ENCODE assay signal across 18 mouse cellular contexts in the genomic region with DNA sequence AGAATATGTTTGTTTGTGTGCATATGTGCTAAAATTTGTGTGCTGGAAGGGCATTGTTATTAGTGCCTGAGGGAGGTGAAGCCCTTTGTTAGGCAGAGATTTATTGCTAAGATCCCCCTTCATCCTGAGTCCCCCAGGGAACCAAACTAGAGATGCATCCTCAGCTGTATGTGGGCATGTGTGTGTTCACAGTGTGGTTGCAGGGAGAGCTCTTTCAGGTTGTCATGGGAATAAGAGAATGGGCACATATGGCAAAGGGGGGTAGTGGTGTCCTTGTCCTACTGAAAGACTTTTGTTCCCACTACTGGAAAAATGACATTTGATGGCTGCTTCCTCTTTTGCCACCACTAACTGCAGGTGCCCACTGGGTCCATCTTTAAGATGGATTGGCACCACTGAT.
DNase-seq lines count a peak whose midpoint lies in the region; ATAC-seq lines count a peak whose summit lies in the region.
"Had no signal": no experiment of that assay in that cellular context is flagged by ENCODE, and none has a peak within 500 bp of the region (broad histone marks: within the 10 kb centered on the region; RNA-seq: fewer than 3 reads in every experiment).

No protein-coding gene starts in this region.

- DNase-seq in frontal cortex, adult 2 months (ENCODE audit: extremely low spot score in 1 of 2, low spot score in 1 of 2): no peak
- peak; percentile 36 for DNase-seq in layer of hippocampus, adult 9-10 months (ENCODE audit: low spot score)
- no peak for DNase-seq in layer of hippocampus, adult 11-12 months (ENCODE audit: low spot score)
- peak; percentile 32 for DNase-seq in brain, adult 2 months (ENCODE audit: low read depth, low spot score)
- peak; percentile 26 for DNase-seq in telencephalon, adult 2 months (ENCODE audit: low read depth, low spot score)
- no peak for DNase-seq in heart, postnatal 14 days
- DNase-seq: adrenal gland, adult 8-10 months; adrenal gland, postnatal 36 days; B cell, adult 2 months; cerebellum, adult 11-12 months; cerebellum, adult 9-10 months; cerebellum, postnatal 25 days; gastrocnemius, adult 2 months; gastrocnemius, postnatal 25 days; heart, postnatal 36 days had no signal

- intact Hi-C loops in heart, postnatal 14 days (cut with DNase I): no loop called here

- ATAC-seq in frontal cortex, adult (ENCODE audit: low TSS enrichment): peak; percentile 57; the same call in 1 of the 2 replicates
- ATAC-seq: CD4-positive, CD25-positive, alpha-beta regulatory T cell, adult 4 months; forebrain, embryonic 16.5 days had no signal

Comparison
In these comparisons a context has a peak if more than half of its experiments do, and no peak if none do; other contexts are left out.
1. DNase-seq: peak in layer of hippocampus, adult 9-10 months (single experiment), brain, adult 2 months (single experiment) and telencephalon, adult 2 months (single experiment); none in frontal cortex, adult 2 months (0 of 2), layer of hippocampus, adult 11-12 months (single experiment) and heart, postnatal 14 days (0 of 2).